Mouse (Mus musculus): ENCODE results near the gene Prrg2. TPM values are rescaled to one million over a fixed set of nuclear protein-coding genes. Genes with fewer than 3 reads are reported as not detected.

Gene Prrg2
- polyA plus RNA-seq, 1 experiment from 2014 or later, result 17.8 TPM

DNA sequence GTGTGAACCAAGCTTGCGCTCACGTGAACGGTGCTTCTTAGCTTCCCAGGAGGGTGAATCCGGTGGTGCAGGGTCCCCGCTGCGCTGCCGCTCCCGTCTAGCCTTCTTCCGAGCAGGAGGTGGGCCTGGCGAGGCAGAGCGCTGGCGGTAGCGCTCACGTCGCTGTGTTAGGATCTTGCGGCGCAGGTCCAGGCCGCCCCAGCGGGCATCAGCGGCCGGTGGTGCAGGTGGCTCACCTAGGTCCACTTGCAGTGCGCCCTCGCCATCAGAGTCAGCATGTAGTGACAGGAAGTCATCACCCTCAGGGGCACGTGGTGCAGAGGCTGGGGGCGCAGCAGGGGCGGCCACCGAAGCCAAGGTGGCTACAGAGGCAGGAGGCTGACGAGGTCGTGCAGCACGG lies 54.6 kb downstream of the Prrg2 start:
- H3K4me1 ChIP-seq, result no peaks in the 10 kb centered on the region; the same call in 1 of the 2 replicates
- H3K4me3 ChIP-seq, result no peak overlapping the region
- H3K9me3 ChIP-seq (replicated peaks), result no peaks in the 10 kb centered on the region
- no peak overlapping the region for H3K9ac ChIP-seq
- ATAC-seq (ENCODE audit: low FRiP score), result no peak
- H3K27ac ChIP-seq, result no peak overlapping the region
- no peak overlapping the region for H3K4me2 ChIP-seq (replicated peaks)
- peaks cover 94% of the 10 kb centered on the region for H3K36me3 ChIP-seq
- no peaks in the 10 kb centered on the region for H3K27me3 ChIP-seq
- WGBS, result 96% methylated on average over 30 of the region's 30 CpGs

DNA sequence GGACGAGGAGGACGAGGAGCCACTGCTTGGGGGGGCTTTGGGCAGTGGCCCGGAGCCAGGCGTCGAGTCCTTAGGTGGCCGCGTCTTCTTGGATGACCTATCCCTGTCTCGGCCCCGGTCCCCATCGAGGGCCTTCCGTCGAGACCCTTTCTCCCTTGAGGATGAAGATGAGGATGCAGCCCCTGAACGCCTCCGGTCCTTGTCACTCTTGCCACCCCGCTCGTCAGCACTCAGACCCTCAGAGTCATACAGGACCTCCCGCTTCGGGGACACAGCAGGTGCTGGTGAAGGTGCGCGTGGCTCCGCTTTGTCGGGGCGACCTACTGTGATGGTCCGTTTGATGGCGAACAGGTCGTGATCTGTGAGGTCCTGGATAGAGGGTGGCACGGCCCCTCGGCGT lies 55.3 kb downstream of the Prrg2 start:
- no peak overlapping the region for H3K4me3 ChIP-seq
- no peak overlapping the region for H3K27ac ChIP-seq
- no peaks in the 10 kb centered on the region for H3K4me1 ChIP-seq
- H3K9ac ChIP-seq, result no peak overlapping the region
- no peak overlapping the region for H3K4me2 ChIP-seq (replicated peaks)
- ATAC-seq (ENCODE audit: low FRiP score), result no peak
- H3K9me3 ChIP-seq (replicated peaks), result no peaks in the 10 kb centered on the region
- H3K36me3 ChIP-seq, result peaks cover 94% of the 10 kb centered on the region
- no peaks in the 10 kb centered on the region for H3K27me3 ChIP-seq
- 97% methylated on average over 29 of the region's 29 CpGs for WGBS

DNA sequence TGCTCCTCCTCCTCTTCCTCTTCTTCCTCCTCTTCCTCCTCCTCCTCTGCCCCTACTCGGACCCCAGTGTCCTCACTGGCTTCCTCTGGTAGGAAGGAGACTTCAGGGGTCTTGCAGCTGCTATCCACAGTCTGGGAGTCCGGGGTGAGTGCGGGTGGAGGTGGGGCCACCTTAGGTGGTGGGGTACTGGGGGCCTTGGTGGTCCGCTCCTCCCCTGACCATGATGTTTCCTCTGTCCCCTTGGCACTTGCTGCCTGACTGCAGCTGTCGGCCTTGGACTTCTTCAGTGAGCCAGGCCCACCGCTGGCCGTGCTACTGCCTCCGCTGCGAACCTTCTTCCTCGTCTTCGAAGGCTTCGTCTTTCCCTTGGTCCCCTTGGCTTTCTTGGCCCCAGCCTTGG lies 56.0 kb downstream of the Prrg2 start:
- 98% methylated on average over 12 of the region's 12 CpGs for WGBS
- no peak overlapping the region for H3K9ac ChIP-seq
- H3K4me1 ChIP-seq, result no peaks in the 10 kb centered on the region
- no peaks in the 10 kb centered on the region for H3K9me3 ChIP-seq (replicated peaks)
- no peak overlapping the region for H3K4me3 ChIP-seq
- H3K36me3 ChIP-seq, result peaks cover 94% of the 10 kb centered on the region
- no peak for ATAC-seq (ENCODE audit: low FRiP score)
- no peak overlapping the region for H3K4me2 ChIP-seq (replicated peaks)
- no peak overlapping the region for H3K27ac ChIP-seq
- no peaks in the 10 kb centered on the region for H3K27me3 ChIP-seq

DNA sequence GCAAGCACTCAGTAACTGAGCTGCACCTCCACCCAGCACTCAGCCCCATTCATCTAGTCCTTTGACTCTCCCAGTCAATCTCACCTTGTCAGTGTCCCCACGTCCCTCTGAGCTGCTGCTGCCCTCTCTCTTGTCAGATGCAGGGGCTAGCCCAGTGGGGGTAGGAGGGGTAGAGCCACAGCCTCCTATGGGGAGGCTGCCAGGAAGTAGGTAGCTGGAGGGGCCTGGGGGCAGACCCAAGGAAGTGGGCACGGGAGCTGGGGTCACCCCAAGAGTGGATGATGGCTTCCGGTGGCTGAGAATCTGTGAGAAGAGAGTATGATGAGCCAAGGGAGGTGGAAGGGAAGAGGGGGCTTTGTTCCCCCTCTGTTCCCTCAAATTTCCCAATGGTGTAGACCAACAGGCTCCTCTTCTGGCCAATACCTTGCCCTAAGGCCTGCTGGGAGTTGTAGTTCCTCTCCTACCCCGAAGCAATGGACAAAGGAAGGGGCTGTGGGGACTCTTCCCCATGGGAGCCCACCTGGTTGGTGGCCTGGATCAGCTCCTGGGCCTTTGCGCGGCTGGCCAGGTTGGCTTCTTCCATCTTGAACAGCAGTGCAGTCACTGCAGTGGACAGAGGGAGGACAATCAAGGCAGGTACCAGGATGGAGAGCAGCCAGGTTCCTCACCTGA lies 57.0 kb downstream of the Prrg2 start:
- Histone ChIP-seq H3K36me3 (peaks cover 98% of the 10 kb centered on the region), H3K27me3 (no peaks in the 10 kb centered on the region), H3K4me1 (no peaks in the 10 kb centered on the region), H3K4me2 (replicated peaks) (no peak overlapping the region), H3K27ac (no peak overlapping the region), H3K9me3 (replicated peaks) (no peaks in the 10 kb centered on the region), H3K9ac (peak overlapping the region; percentile 27; the same call in 1 of the 2 replicates), H3K4me3 (no peak overlapping the region)
- ATAC-seq (ENCODE audit: low FRiP score), result no peak
- 94% methylated on average over 6 of the region's 6 CpGs for WGBS

DNA sequence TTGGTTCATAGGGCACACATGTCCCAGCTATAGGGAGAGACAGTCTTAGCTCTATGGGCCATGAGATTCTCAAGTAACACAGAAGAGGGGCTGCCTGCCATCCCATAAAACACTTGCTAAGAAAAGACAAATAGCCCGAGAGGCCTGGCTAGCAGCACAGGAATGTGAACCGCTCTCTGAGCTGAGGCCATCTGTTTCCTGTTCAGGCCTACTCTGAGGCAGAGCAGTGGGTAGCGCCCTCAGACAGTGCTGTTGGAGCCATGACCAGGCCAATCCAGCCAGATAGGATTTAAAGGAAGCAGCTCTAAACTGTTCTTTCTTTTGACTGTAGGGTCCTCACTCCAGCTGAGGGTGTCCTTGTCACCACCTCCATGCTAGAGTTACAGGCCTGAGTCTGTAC lies 57.9 kb downstream of the Prrg2 start:
- Histone ChIP-seq H3K9me3 (replicated peaks) (no peaks in the 10 kb centered on the region), H3K27ac (no peak overlapping the region), H3K36me3 (peaks cover 98% of the 10 kb centered on the region), H3K4me3 (no peak overlapping the region), H3K9ac (no peak overlapping the region), H3K4me2 (replicated peaks) (no peak overlapping the region), H3K4me1 (peaks cover 2% of the 10 kb centered on the region; the same call in 1 of the 2 replicates), H3K27me3 (no peaks in the 10 kb centered on the region)
- 85% methylated on average over 3 of the region's 3 CpGs for WGBS
- ATAC-seq (ENCODE audit: low FRiP score), result no peak

Small RNA genes within 50 kb of the gene (microRNA-seq; reads per million reads assigned to microRNA genes)
- gene Mir7054, result 0.81 reads per million

Other genes starting within 250 kb of the Prrg2 start
- 69.8 and 73.9 TPM in 2 replicates for gene Nup62, start 246.6 kb downstream of the Prrg2 start, polyA plus RNA-seq (2016; fragmentation: Nextera tagmentation; extraction: Ambion mirVana)
- 1.8 and 2.5 TPM in 2 replicates for gene Il4i1, start 246.3 kb downstream of the Prrg2 start, polyA plus RNA-seq (2016; fragmentation: Nextera tagmentation; extraction: Ambion mirVana)
- gene Atf5, start 246.0 kb downstream of the Prrg2 start, polyA plus RNA-seq (2016; fragmentation: Nextera tagmentation; extraction: Ambion mirVana), result 3.9 and 4.6 TPM in 2 replicates
- gene Akt1s1, start 213.7 kb downstream of the Prrg2 start, polyA plus RNA-seq (2016; fragmentation: Nextera tagmentation; extraction: Ambion mirVana), result 99.3 and 101 TPM in 2 replicates
- gene Tbc1d17, start 213.6 kb downstream of the Prrg2 start, polyA plus RNA-seq (2016; fragmentation: Nextera tagmentation; extraction: Ambion mirVana), result 103 and 110 TPM in 2 replicates
- gene Pnkp, start 205.5 kb downstream of the Prrg2 start, polyA plus RNA-seq (2016; fragmentation: Nextera tagmentation; extraction: Ambion mirVana), result 34.7 and 35.1 TPM in 2 replicates
- 606 and 662 TPM in 2 replicates for gene Ptov1, start 192.9 kb downstream of the Prrg2 start, polyA plus RNA-seq (2016; fragmentation: Nextera tagmentation; extraction: Ambion mirVana)
- gene Med25, start 170.0 kb downstream of the Prrg2 start, polyA plus RNA-seq (2016; fragmentation: Nextera tagmentation; extraction: Ambion mirVana), result 153 and 155 TPM in 2 replicates
- gene Fuz, start 166.6 kb downstream of the Prrg2 start, polyA plus RNA-seq (2016; fragmentation: Nextera tagmentation; extraction: Ambion mirVana), result 19.1 and 22.7 TPM in 2 replicates
- 103 and 107 TPM in 2 replicates for gene Ap2a1, start 133.2 kb downstream of the Prrg2 start, polyA plus RNA-seq (2016; fragmentation: Nextera tagmentation; extraction: Ambion mirVana)
- not detected in 2 replicates for gene Tsks, start 119.5 kb downstream of the Prrg2 start, polyA plus RNA-seq (2016; fragmentation: Nextera tagmentation; extraction: Ambion mirVana)
- gene Cpt1c, start 87.8 kb downstream of the Prrg2 start, polyA plus RNA-seq (2016; fragmentation: Nextera tagmentation; extraction: Ambion mirVana), result 42.8 and 44.2 TPM in 2 replicates
- 551 and 566 TPM in 2 replicates for gene Prmt1, start 76.1 kb downstream of the Prrg2 start, polyA plus RNA-seq (2016; fragmentation: Nextera tagmentation; extraction: Ambion mirVana)
- gene Irf3, start 65.0 kb downstream of the Prrg2 start, polyA plus RNA-seq (2016; fragmentation: Nextera tagmentation; extraction: Ambion mirVana), result 62.7 and 74.3 TPM in 2 replicates
- 46.7 and 46.8 TPM in 2 replicates for gene Bcl2l12, start 64.0 kb downstream of the Prrg2 start, polyA plus RNA-seq (2016; fragmentation: Nextera tagmentation; extraction: Ambion mirVana)
- 50.6 and 52.4 TPM in 2 replicates for gene Scaf1, start 46.3 kb downstream of the Prrg2 start, polyA plus RNA-seq (2016; fragmentation: Nextera tagmentation; extraction: Ambion mirVana)
- 22.6 and 23.2 TPM in 2 replicates for gene Rras, start 44.7 kb downstream of the Prrg2 start, polyA plus RNA-seq (2016; fragmentation: Nextera tagmentation; extraction: Ambion mirVana)
- 10.9 and 14.0 TPM in 2 replicates for gene Prr12, start 9.8 kb downstream of the Prrg2 start, polyA plus RNA-seq (2016; fragmentation: Nextera tagmentation; extraction: Ambion mirVana)
- 55.9 and 60.0 TPM in 2 replicates for gene Nosip, start 248 bp downstream of the Prrg2 start, polyA plus RNA-seq (2016; fragmentation: Nextera tagmentation; extraction: Ambion mirVana)
- 177 and 180 TPM in 2 replicates for gene Rcn3, start 29.5 kb upstream of the Prrg2 start, polyA plus RNA-seq (2016; fragmentation: Nextera tagmentation; extraction: Ambion mirVana)
- gene Fcgrt, start 41.2 kb upstream of the Prrg2 start, polyA plus RNA-seq (2016; fragmentation: Nextera tagmentation; extraction: Ambion mirVana), result 20.2 and 21.0 TPM in 2 replicates
- 982 and 1,135 TPM in 2 replicates for gene Rps11, start 61.8 kb upstream of the Prrg2 start, polyA plus RNA-seq (2016; fragmentation: Nextera tagmentation; extraction: Ambion mirVana)
- 977 and 1,019 TPM in 2 replicates for gene Rpl13a, start 66.1 kb upstream of the Prrg2 start, polyA plus RNA-seq (2016; fragmentation: Nextera tagmentation; extraction: Ambion mirVana)
- gene Gm45713, start 73.6 kb upstream of the Prrg2 start, polyA plus RNA-seq (2016; fragmentation: Nextera tagmentation; extraction: Ambion mirVana), result 0.31 TPM in 1 of 2 replicates, not detected in the other
- gene Flt3l, start 73.8 kb upstream of the Prrg2 start, polyA plus RNA-seq (2016; fragmentation: Nextera tagmentation; extraction: Ambion mirVana), result 0.52 and 1.6 TPM in 2 replicates
- 90.3 and 91.0 TPM in 2 replicates for gene Pih1d1, start 91.6 kb upstream of the Prrg2 start, polyA plus RNA-seq (2016; fragmentation: Nextera tagmentation; extraction: Ambion mirVana)
- 33.4 and 39.8 TPM in 2 replicates for gene Aldh16a1, start 91.9 kb upstream of the Prrg2 start, polyA plus RNA-seq (2016; fragmentation: Nextera tagmentation; extraction: Ambion mirVana)
- gene Slc17a7, start 101.3 kb upstream of the Prrg2 start, polyA plus RNA-seq (2016; fragmentation: Nextera tagmentation; extraction: Ambion mirVana), result 1.1 and 1.2 TPM in 2 replicates
- gene Gfy, start 116.9 kb upstream of the Prrg2 start, polyA plus RNA-seq (2016; fragmentation: Nextera tagmentation; extraction: Ambion mirVana), result not detected in 2 replicates
- not detected in 2 replicates for gene Pth2, start 118.3 kb upstream of the Prrg2 start, polyA plus RNA-seq (2016; fragmentation: Nextera tagmentation; extraction: Ambion mirVana)
- gene Ccdc155, start 142.2 kb upstream of the Prrg2 start, polyA plus RNA-seq (2016; fragmentation: Nextera tagmentation; extraction: Ambion mirVana), result 0.46 and 0.48 TPM in 2 replicates
- gene Dkkl1, start 149.5 kb upstream of the Prrg2 start, polyA plus RNA-seq (2016; fragmentation: Nextera tagmentation; extraction: Ambion mirVana), result 3.0 and 3.4 TPM in 2 replicates
- 185 and 208 TPM in 2 replicates for gene Tead2, start 153.1 kb upstream of the Prrg2 start, polyA plus RNA-seq (2016; fragmentation: Nextera tagmentation; extraction: Ambion mirVana)
- 1.3 and 1.5 TPM in 2 replicates for gene Cd37, start 176.4 kb upstream of the Prrg2 start, polyA plus RNA-seq (2016; fragmentation: Nextera tagmentation; extraction: Ambion mirVana)
- 0.10 and 0.28 TPM in 2 replicates for gene Slc6a16, start 178.4 kb upstream of the Prrg2 start, polyA plus RNA-seq (2016; fragmentation: Nextera tagmentation; extraction: Ambion mirVana)
- gene Slc6a21, start 214.8 kb upstream of the Prrg2 start, polyA plus RNA-seq (2016; fragmentation: Nextera tagmentation; extraction: Ambion mirVana), result not detected in 2 replicates